Mouse (Mus musculus): ENCODE measurements around the gene Tas2r136.

The Tas2r136 gene

GRCm38 (mm10) chr6:132778062-132778461 lies at the start of gene Tas2r136:
Gene Tas2r136, minus strand, starts transcription at chr6:132778162.
- no peak for DNase-seq

GRCm38 (mm10) chr6:132802518-132802917 lies 24.6 kb upstream of the Tas2r136 start, which contains the start of gene Tas2r117:
Gene Tas2r117, plus strand, starts transcription at chr6:132802818.
- no peak for DNase-seq

- no peak for DNase-seq
Measured at GRCm38 (mm10) chr6:132795393-132795792, 17.4 kb upstream of the Tas2r136 start.

- DNase-seq = no peak
Measured at GRCm38 (mm10) chr6:132761831-132762230, 16.1 kb downstream of the Tas2r136 start, which contains the start of gene Tas2r102. Gene Tas2r102, plus strand, starts transcription at chr6:132762131.

GRCm38 (mm10) chr6:132754430-132754829 lies 23.5 kb downstream of the Tas2r136 start, which contains the start of gene Tas2r124:
Gene Tas2r124, plus strand, starts transcription at chr6:132754730.
- no peak for DNase-seq

- DNase-seq = no peak
Measured at GRCm38 (mm10) chr6:132750206-132750605, 27.8 kb downstream of the Tas2r136 start.

- no peak for DNase-seq
Measured at GRCm38 (mm10) chr6:132737935-132738334, 40.0 kb downstream of the Tas2r136 start, which contains the start of gene Tas2r115. Gene Tas2r115, minus strand, starts transcription at chr6:132738035.

Data from right cerebral cortex, postnatal 25 days (tissue).